Mouse (Mus musculus) CH12.LX (cell line): ENCODE results near the gene Zdhhc6. TPM values are rescaled to one million over a fixed set of nuclear protein-coding genes. Genes with fewer than 3 reads are reported as not detected.

ENCODE experiments used
- DNase-seq: peaks from one replicate; pipeline ENCODE4 v3.0.0-alpha.2; 2013; ENCODE audit errors: extremely low read depth
- H3K27ac ChIP-seq: 2 replicates; pipeline ENCODE4 v1.5.1; 2012; ENCODE audit warnings: low read depth, mild to moderate bottlenecking, control low read depth, moderate library complexity; ENCODE audit not compliant: insufficient read depth
- H3K27me3 ChIP-seq: replicated peaks from 2 replicates; pipeline ENCODE3; 2012; ENCODE audit warnings: inconsistent platforms
- H3K36me3 ChIP-seq, 2 experiments: replicated peaks in 1 of 2; 2 replicates each; pipeline versions ENCODE3 to v1.6.1; 2012; ENCODE audit warnings: inconsistent platforms in 1 of 2, low read length in 1 of 2, mild to moderate bottlenecking in 1 of 2, mixed read lengths in 1 of 2, moderate library complexity in 1 of 2; ENCODE audit not compliant: control insufficient read depth in 1 of 2, insufficient read depth in 1 of 2
- H3K4me1 ChIP-seq, 2 experiments: 2 replicates each; pipeline ENCODE4 v1.6.1; 2012; ENCODE audit warnings: inconsistent platforms in 1 of 2, moderate library complexity in 1 of 2; ENCODE audit not compliant: insufficient read depth in 2 of 2, control insufficient read depth in 1 of 2
- H3K4me2 ChIP-seq: 2 replicates; pipeline ENCODE4 v1.6.1; 2012; ENCODE audit warnings: low read depth, mild to moderate bottlenecking, control low read depth; ENCODE audit not compliant: poor library complexity, insufficient read depth, severe bottlenecking
- H3K4me3 ChIP-seq, 3 experiments: fragments of 150-350 bp in 1 of 3; sonication (generic) in 1 of 3; replicated peaks in 1 of 3; 2 replicates each; pipeline versions ENCODE3 to v1.5.1; 2011 to 2012; ENCODE audit warnings: low read depth in 2 of 3, low read length in 2 of 3, mild to moderate bottlenecking in 2 of 3, moderate library complexity in 2 of 3, control low read depth in 1 of 3, improper control_type of control experiment in 1 of 3, inconsistent platforms in 1 of 3, mixed read lengths in 1 of 3; ENCODE audit not compliant: poor library complexity in 1 of 3
- H3K79me2 ChIP-seq: replicated peaks from 2 replicates; pipeline ENCODE4 v1.6.1; 2012; ENCODE audit warnings: mild to moderate bottlenecking, moderate library complexity; ENCODE audit not compliant: control insufficient read depth, poor library complexity, insufficient read depth, severe bottlenecking; ENCODE audit errors: extremely low read depth
- H3K9ac ChIP-seq: 2 replicates; pipeline ENCODE4 v1.6.1; 2012; ENCODE audit warnings: low read depth, mild to moderate bottlenecking, control low read depth, moderate library complexity; ENCODE audit not compliant: insufficient read depth
- H3K9me3 ChIP-seq: replicated peaks from 2 replicates; pipeline ENCODE3; 2012; ENCODE audit warnings: low read length, inconsistent platforms, mixed read lengths
- BHLHE40 ChIP-seq: IDR thresholded peaks from 2 replicates; pipeline ENCODE4 v1.6.1; 2011; ENCODE audit warnings: mild to moderate bottlenecking, low read depth, low read length, improper control_type of control experiment
- CHD1 ChIP-seq: IDR thresholded peaks from 2 replicates; pipeline ENCODE4 v1.6.1; 2012; ENCODE audit warnings: low read depth, low read length, improper control_type of control experiment, inconsistent platforms
- CHD2 ChIP-seq: IDR thresholded peaks from 2 replicates; pipeline ENCODE4 v1.6.1; 2011; ENCODE audit warnings: low read length, improper control_type of control experiment
- CTCF ChIP-seq, 2 experiments: IDR thresholded peaks in 1 of 2; conservative IDR thresholded peaks in 1 of 2; 2 replicates each; pipeline ENCODE4 v1.5.1; 2011 to 2012; ENCODE audit warnings: low read depth in 2 of 2, low read length in 2 of 2, improper control_type of control experiment in 1 of 2, inconsistent platforms in 1 of 2, mild to moderate bottlenecking in 1 of 2, moderate library complexity in 1 of 2
- E2F4 ChIP-seq: IDR thresholded peaks from 2 replicates; pipeline ENCODE4 v1.6.1; 2011; ENCODE audit warnings: low read depth, low read length, improper control_type of control experiment; ENCODE audit not compliant: insufficient replicate concordance
- ELF1 ChIP-seq: IDR thresholded peaks from 2 replicates; pipeline ENCODE4 v1.6.1; 2014; ENCODE audit warnings: low read depth, mild to moderate bottlenecking, inconsistent platforms, low read length, improper control_type of control experiment
- EP300 ChIP-seq: IDR thresholded peaks from 2 replicates; pipeline ENCODE4 v1.6.1; 2011; ENCODE audit warnings: low read length, improper control_type of control experiment
- ETS1 ChIP-seq: conservative IDR thresholded peaks from 2 replicates; pipeline ENCODE4 v1.6.1; 2012; ENCODE audit warnings: low read depth, mild to moderate bottlenecking, inconsistent platforms, low read length, improper control_type of control experiment, moderate library complexity
- GABPA ChIP-seq: IDR thresholded peaks from 2 replicates; pipeline ENCODE4 v1.6.1; 2012; ENCODE audit warnings: low read depth, low read length, improper control_type of control experiment, inconsistent platforms; ENCODE audit not compliant: insufficient replicate concordance
- HCFC1 ChIP-seq: IDR thresholded peaks from 2 replicates; pipeline ENCODE4 v1.6.1; 2012; ENCODE audit warnings: low read depth, mild to moderate bottlenecking, inconsistent platforms, low read length, improper control_type of control experiment
- IRF4 ChIP-seq: IDR thresholded peaks from 2 replicates; pipeline ENCODE4 v1.6.1; 2014; ENCODE audit warnings: low read depth, mild to moderate bottlenecking, inconsistent platforms, low read length, improper control_type of control experiment
- JUN ChIP-seq: IDR thresholded peaks from 2 replicates; pipeline ENCODE4 v1.6.1; 2011; ENCODE audit warnings: low read depth, mild to moderate bottlenecking, low read length, improper control_type of control experiment, moderate library complexity; ENCODE audit not compliant: insufficient read depth
- JUND ChIP-seq: conservative IDR thresholded peaks from 2 replicates; pipeline ENCODE4 v1.6.1; 2011; ENCODE audit warnings: low read depth, low read length, improper control_type of control experiment
- KAT2A ChIP-seq: IDR thresholded peaks from 2 replicates; pipeline ENCODE4 v1.6.1; 2012; ENCODE audit warnings: low read length, improper control_type of control experiment, inconsistent platforms; ENCODE audit not compliant: insufficient replicate concordance
- MAFK ChIP-seq: IDR thresholded peaks from 2 replicates; pipeline ENCODE4 v1.6.1; 2011; ENCODE audit warnings: low read length, improper control_type of control experiment; ENCODE audit not compliant: insufficient replicate concordance
- MAX ChIP-seq: IDR thresholded peaks from 2 replicates; pipeline ENCODE4 v1.6.1; 2011; ENCODE audit warnings: low read length, improper control_type of control experiment
- MAZ ChIP-seq: IDR thresholded peaks from 2 replicates; pipeline ENCODE4 v1.6.1; 2012; ENCODE audit warnings: low read depth, mild to moderate bottlenecking, inconsistent platforms, low read length, improper control_type of control experiment, moderate library complexity
- MEF2A ChIP-seq: IDR thresholded peaks from 2 replicates; pipeline ENCODE4 v1.6.1; 2014; ENCODE audit warnings: low read depth, mild to moderate bottlenecking, inconsistent platforms, low read length, improper control_type of control experiment, borderline replicate concordance
- MXI1 ChIP-seq: IDR thresholded peaks from 2 replicates; pipeline ENCODE4 v1.6.1; 2011; ENCODE audit warnings: mild to moderate bottlenecking, low read depth, low read length, improper control_type of control experiment
- MYC ChIP-seq: IDR thresholded peaks from 2 replicates; pipeline ENCODE4 v1.6.1; 2011; ENCODE audit warnings: low read depth, mild to moderate bottlenecking, improper control_type of control experiment, low read length
- NELFE ChIP-seq: IDR thresholded peaks from 2 replicates; pipeline ENCODE4 v1.6.1; 2011; ENCODE audit warnings: low read depth, low read length, improper control_type of control experiment
- NRF1 ChIP-seq: IDR thresholded peaks from 2 replicates; pipeline ENCODE4 v1.6.1; 2014; ENCODE audit warnings: low read depth, mild to moderate bottlenecking, inconsistent platforms, low read length, improper control_type of control experiment, moderate library complexity
- PAX5 ChIP-seq: IDR thresholded peaks from 2 replicates; pipeline ENCODE4 v1.6.1; 2012; ENCODE audit warnings: low read length, inconsistent platforms, mixed read lengths
- POLR2A ChIP-seq: IDR thresholded peaks from 2 replicates; pipeline ENCODE4 v1.6.1; 2011; ENCODE audit warnings: low read depth, mild to moderate bottlenecking, improper control_type of control experiment, low read length
- POLR2AphosphoS2 ChIP-seq: IDR thresholded peaks from 2 replicates; pipeline ENCODE4 v1.6.1; 2011; ENCODE audit warnings: low read depth, low read length, improper control_type of control experiment
- RAD21 ChIP-seq: IDR thresholded peaks from 2 replicates; pipeline ENCODE4 v1.6.1; 2011; ENCODE audit warnings: low read depth, mild to moderate bottlenecking, low read length, improper control_type of control experiment, moderate library complexity
- RCOR1 ChIP-seq: conservative IDR thresholded peaks from 2 replicates; pipeline ENCODE4 v1.6.1; 2012; ENCODE audit warnings: low read depth, mild to moderate bottlenecking, inconsistent platforms, low read length, improper control_type of control experiment
- SIN3A ChIP-seq: IDR thresholded peaks from 2 replicates; pipeline ENCODE4 v1.6.1; 2012; ENCODE audit warnings: low read length, improper control_type of control experiment, inconsistent platforms
- SMC3 ChIP-seq: IDR thresholded peaks from 2 replicates; pipeline ENCODE4 v1.6.1; 2011; ENCODE audit warnings: low read depth, low read length, improper control_type of control experiment
- TBP ChIP-seq: conservative IDR thresholded peaks from 2 replicates; pipeline ENCODE4 v1.6.1; 2011; ENCODE audit warnings: low read depth, low read length, improper control_type of control experiment
- TCF12 ChIP-seq: IDR thresholded peaks from 2 replicates; pipeline ENCODE4 v1.6.1; 2014; ENCODE audit warnings: low read depth, mild to moderate bottlenecking, inconsistent platforms, low read length, improper control_type of control experiment
- UBTF ChIP-seq: IDR thresholded peaks from 2 replicates; pipeline ENCODE4 v1.6.1; 2012; ENCODE audit warnings: low read depth, mild to moderate bottlenecking, inconsistent platforms, low read length, improper control_type of control experiment, moderate library complexity
- USF1 ChIP-seq: IDR thresholded peaks from 2 replicates; pipeline ENCODE4 v1.6.1; 2014; ENCODE audit warnings: low read depth, mild to moderate bottlenecking, inconsistent platforms, low read length, improper control_type of control experiment
- USF2 ChIP-seq: conservative IDR thresholded peaks from 2 replicates; pipeline ENCODE4 v1.6.1; 2011; ENCODE audit warnings: low read depth, low read length, improper control_type of control experiment
- ZC3H11A ChIP-seq: IDR thresholded peaks from 2 replicates; pipeline ENCODE4 v1.6.1; 2012; ENCODE audit warnings: low read depth, mild to moderate bottlenecking, inconsistent platforms, low read length, improper control_type of control experiment
- ZKSCAN1 ChIP-seq: IDR thresholded peaks from 2 replicates; pipeline ENCODE4 v1.6.1; 2012; ENCODE audit warnings: low read depth, inconsistent platforms, low read length, improper control_type of control experiment, borderline replicate concordance
- ZMIZ1 ChIP-seq: IDR thresholded peaks from 2 replicates; pipeline ENCODE4 v1.6.1; 2012; ENCODE audit warnings: low read depth, mild to moderate bottlenecking, inconsistent platforms, low read length, improper control_type of control experiment
- ZNF384 ChIP-seq: IDR thresholded peaks from 2 replicates; pipeline ENCODE4 v1.6.1; 2012; ENCODE audit warnings: low read depth, low read length, improper control_type of control experiment, inconsistent platforms
- dilution Hi-C: fragments of 300-500 bp; cut with MboI; formaldehyde crosslinking; loops from 2 replicates; pipeline ENCODE4 v1.14.3; 2020; ENCODE audit warnings: low sequenced_read_pairs; ENCODE audit not compliant: extremely low pct_unique_long_range_greater_than_20kb, extremely low pct_ligation_motif_present
- in situ Hi-C: fragments of 300-500 bp; cut with MboI; formaldehyde crosslinking; loops from 3 replicates; pipeline ENCODE4 v1.14.3; 2019; ENCODE audit warnings: low sequenced_read_pairs, low pct_ligation_motif_present, low pct_unique_long_range_greater_than_20kb, mixed read lengths
- polyA plus RNA-seq: library from polyadenylated mRNA; unstranded; fragments of >175 nt; gene quantifications from 2 replicates; pipeline ENCODE4 v1.2.1, GENCODE M21; 2012; ENCODE audit warnings: low read depth; ENCODE audit not compliant: insufficient read length
- total RNA-seq, 2 experiments: library from RNA; depleted of rRNA; stranded (reverse); fragments of 300-350 nt in 1 of 2; fragments of >200 nt in 1 of 2; gene quantifications; 2 replicates each; pipeline ENCODE4 v1.2.3; 2012 to 2014

Gene Zdhhc6
- total and polyA plus RNA-seq, 3 experiments, result 101 to 143 (median 101) TPM

GRCm38 (mm10) chr19:55254513-55255016, 61.3 kb downstream of the Zdhhc6 start:
- Histone ChIP-seq H3K9me3 (peaks cover 4% of the 10 kb centered on the region), H3K4me1 (peaks cover 24 to 45% of the 10 kb centered on the region in 2 experiments), H3K79me2 (peaks cover 52% of the 10 kb centered on the region), H3K9ac (peak overlapping the region; percentile 79), H3K36me3 (peaks cover 0 to 32% of the 10 kb centered on the region in 2 experiments), H3K27me3 (no peaks in the 10 kb centered on the region), H3K4me3 (peak overlapping the region; percentile 70 to 96 (median 93)), H3K27ac (peak overlapping the region; percentile 71; the same call in 1 of the 2 replicates), H3K4me2 (peak overlapping the region; percentile 93)
- DNase-seq, result peak; percentile 93
- in situ Hi-C loops, result loop anchor here (5.0 kb wide), 1 partner anchor 43 kb away; no protein-coding TSS in a partner anchor
- TF ChIP-seq MYC (peak; percentile 97), SIN3A (peak; percentile 97), IRF4 (no peak; the same call in 1 of the 2 replicates), TCF12 (peak; percentile 78), ETS1 (peak; percentile 37), SMC3 (no peak), HCFC1 (no peak; the same call in 1 of the 2 replicates), BHLHE40 (no peak), RCOR1 (no peak), NRF1 (no peak), UBTF (no peak), MXI1 (peak; percentile 88), PAX5 (no peak), CHD1 (peak; percentile 68; the same call in 1 of the 2 replicates), CTCF (conservative IDR thresholded peaks at IDR 0.05 in 1 of 2, IDR thresholded peaks at IDR 0.05 in 1 of 2; ENCODE audit: low read depth in 2 of 2, low read length in 2 of 2) (no peak), JUN (0 out of 2 replicates have a peak, but pooled peaks have one; percentile 10), E2F4 (peak; percentile 62; the same call in 1 of the 2 replicates), ZC3H11A (no peak), ZNF384 (no peak), KAT2A (0 out of 2 replicates have a peak, but pooled peaks have one; percentile 34), TBP (peak; percentile 92), RAD21 (no peak), GABPA (no peak), MEF2A (peak; percentile 54; the same call in 1 of the 2 replicates), MAFK (no peak), POLR2AphosphoS2 (no peak), ZMIZ1 (no peak; the same call in 1 of the 2 replicates), MAZ (peak; percentile 83; the same call in 1 of the 2 replicates), NELFE (peak; percentile 52; the same call in 1 of the 2 replicates), USF2 (no peak), EP300 (no peak), USF1 (no peak), MAX (peak; percentile 91), CHD2 (peak; percentile 90), POLR2A (peak; percentile 70), JUND (peak; percentile 35; the same call in 1 of the 2 replicates), ELF1 (peak; percentile 70), ZKSCAN1 (no peak)
- dilution Hi-C loops, result no loop called here
